Mouse (Mus musculus): ENCODE measurements at regions not wholly inside any gene's neighbourhood (a gene's known extent, or its start where the extent isn't known, plus 50 kb on each side); places are given as distances from the start of the nearest gene placed in this dataset.

- TF ChIP-seq CTCF (IDR thresholded peaks at IDR 0.05; ENCODE audit: low read depth, low read length) (no peak), POLR2A (IDR thresholded peaks at IDR 0.05; ENCODE audit: extremely low read depth, insufficient read depth, low read length) (no peak)
These were observed 725.3 kb downstream of the Cetn3 start for GRCm38 (mm10) chr13:82508176-82508575.
